Mouse (Mus musculus): Measurements from ENCODE around the gene Pram1.
"Not testable (repeated sequence)": the region's sequence is repeated elsewhere in the genome, so short reads cannot be mapped to it uniquely, and the experiment has no call there.

The Pram1 gene

DNA sequence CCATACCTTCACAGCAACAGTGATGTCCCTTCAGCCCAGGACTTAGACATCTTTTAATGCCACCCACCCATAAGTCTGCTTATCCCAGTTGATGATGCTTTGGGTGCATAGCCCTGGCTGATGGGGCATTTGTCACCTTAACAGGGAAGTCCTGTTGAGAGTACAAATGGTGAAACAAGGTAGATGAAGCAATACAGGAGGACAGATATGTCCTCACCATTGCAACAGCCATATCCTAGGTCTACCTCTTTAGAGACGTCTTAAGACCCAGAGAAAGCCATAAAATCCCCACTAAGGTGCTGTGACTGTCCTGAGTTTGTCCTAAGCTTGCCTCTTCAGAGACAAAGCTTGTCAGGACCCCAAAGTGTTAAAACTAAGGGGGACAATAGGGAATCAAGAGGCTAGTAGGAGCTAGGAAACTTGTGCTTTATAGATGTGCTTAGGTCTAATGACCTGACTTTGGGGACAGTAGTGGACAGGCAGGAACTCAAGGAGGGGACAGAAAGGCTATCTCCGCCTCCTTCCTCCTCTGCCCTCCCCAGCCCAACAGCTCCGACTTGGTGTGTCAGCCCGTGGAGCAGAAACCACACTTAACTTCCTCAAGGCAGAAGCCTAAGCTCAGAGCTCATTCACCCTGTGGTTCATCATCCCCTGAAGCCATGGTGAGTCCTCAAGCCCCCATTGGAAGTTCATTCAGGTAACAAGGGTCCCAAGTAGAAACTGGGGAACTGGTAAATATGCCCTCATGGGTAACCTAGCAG, at the start of gene Pram1:
Gene Pram1 (plus strand): TSS at position 541 of the 761 bp plus-strand sequence.
- no peak for DNase-seq (ENCODE audit: low read depth, low spot score)

- peak; percentile 7 for DNase-seq (ENCODE audit: low read depth, low spot score)
These were observed 40.6 kb upstream of the Pram1 start for GRCm38 (mm10) chr17:33597271-33597670.

GRCm38 (mm10) chr17:33598506-33598905, 39.4 kb upstream of the Pram1 start:
- DNase-seq (ENCODE audit: low read depth, low spot score) = no peak

DNA sequence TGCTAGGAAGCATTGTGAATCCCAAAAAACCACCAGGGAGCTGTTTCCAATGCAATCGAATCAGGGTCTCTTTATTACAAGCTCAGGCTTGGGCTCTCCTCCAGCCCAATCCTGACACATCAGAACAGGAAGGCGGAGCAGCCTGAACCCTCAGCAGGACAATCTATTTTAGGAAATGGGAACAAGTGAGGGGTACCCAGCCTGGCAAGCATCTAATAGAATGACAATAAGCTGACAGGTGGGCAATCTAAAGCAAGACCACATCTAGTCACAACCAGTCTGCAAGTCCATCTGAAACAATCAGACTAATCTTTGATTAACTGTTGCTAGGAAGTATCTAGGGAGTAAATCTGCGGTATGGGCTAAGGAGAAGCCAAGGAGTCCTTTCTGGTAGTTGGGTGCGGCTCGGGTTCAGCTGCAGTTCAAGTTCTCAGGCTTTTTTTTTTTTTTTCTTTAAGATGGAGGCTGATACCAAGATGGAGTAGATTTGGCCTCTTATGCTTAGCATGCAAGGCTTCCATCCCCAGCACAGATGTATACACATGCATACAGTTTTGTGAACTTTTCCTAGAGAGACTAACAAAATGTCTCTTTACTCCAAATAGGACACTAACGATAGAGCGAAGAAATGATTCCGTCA, 37.9 kb upstream of the Pram1 start:
- no peak for DNase-seq (ENCODE audit: low read depth, low spot score)

DNA sequence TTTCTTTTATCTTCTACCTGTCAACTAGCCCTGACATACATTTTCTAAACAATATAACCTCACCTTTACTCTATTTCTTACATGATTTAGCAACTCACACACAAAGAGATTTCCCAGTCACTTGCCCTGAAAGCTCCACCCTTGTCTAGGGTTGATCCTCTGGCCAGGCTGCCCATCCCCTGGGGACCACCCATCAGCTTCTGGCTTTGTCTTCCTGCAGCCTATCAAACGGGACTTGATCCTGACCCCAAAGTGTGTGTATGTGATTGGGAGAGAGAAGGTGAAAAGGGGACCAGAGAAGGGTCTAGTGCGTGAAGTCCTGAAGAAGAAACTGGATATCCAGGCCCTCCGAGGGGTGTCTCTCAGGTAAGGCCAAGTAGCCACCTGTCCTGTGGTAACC, 37.0 kb upstream of the Pram1 start:
- DNase-seq (ENCODE audit: low read depth, low spot score) = no peak

DNA sequence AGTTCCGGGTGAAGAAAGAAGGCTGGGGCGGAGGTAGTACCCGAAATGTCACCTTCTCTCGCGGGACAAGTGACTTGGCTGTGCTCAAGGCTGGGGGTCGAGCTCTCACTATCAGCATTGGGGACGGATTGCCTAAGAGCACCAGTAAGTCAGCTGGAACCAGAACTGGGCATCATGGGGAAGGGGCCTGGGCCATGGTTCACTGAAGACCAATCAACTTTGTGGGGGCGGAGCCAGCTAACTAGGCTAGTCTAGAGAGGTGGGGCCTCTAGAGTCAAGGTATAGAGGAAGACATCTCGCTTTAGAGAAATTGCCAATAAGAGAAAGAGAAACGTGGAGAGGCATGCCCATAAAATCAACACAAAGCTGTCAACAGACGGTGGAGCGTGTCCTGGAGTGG, 35.9 kb upstream of the Pram1 start:
- DNase-seq (ENCODE audit: low read depth, low spot score) = no peak

GRCm38 (mm10) chr17:33607273-33607672, 30.6 kb upstream of the Pram1 start:
- no peak for DNase-seq (ENCODE audit: low read depth, low spot score)

- no peak for DNase-seq (ENCODE audit: low read depth, low spot score)
These were observed 27.3 kb upstream of the Pram1 start for GRCm38 (mm10) chr17:33610548-33610947.

DNA sequence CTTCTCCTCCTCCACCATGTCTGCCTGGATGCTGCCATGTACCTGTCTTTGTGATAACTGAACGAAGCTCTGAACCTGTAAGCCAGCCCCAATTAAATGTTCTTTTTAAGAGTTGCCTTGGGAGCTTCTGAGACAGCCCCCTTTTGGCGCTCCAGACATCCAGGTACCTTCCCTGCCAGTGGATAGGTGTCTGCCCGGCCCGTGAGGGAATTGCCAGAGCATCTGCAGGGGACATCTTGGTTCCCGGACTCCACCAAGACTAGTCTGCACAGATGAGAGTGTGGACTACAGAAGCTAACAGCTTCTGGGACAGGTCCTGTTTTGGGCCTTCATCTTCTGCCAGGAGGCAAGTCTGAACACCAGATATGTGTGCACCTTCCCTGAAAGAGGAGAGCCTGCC, 24.1 kb upstream of the Pram1 start:
- DNase-seq (ENCODE audit: low read depth, low spot score) = not testable (repeated sequence)

DNA sequence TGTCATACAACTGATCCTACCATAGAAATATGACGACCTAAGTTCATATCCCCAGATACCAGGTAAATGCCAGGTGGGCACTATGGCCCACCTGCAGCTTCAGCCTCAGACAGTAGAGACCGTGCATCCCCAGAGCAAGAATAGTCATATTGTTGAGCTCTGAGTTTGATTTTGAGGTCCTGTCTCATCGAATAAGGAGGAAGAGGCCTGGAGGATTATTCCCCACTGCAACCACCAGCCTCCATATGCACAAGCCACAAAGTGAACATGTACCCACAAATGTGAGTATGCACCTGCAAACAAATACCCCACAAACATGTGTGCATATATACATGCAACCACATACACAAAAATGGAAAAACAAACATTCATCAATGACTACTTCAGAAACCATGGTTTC, 10.6 kb upstream of the Pram1 start:
- no peak for DNase-seq (ENCODE audit: low read depth, low spot score)

DNA sequence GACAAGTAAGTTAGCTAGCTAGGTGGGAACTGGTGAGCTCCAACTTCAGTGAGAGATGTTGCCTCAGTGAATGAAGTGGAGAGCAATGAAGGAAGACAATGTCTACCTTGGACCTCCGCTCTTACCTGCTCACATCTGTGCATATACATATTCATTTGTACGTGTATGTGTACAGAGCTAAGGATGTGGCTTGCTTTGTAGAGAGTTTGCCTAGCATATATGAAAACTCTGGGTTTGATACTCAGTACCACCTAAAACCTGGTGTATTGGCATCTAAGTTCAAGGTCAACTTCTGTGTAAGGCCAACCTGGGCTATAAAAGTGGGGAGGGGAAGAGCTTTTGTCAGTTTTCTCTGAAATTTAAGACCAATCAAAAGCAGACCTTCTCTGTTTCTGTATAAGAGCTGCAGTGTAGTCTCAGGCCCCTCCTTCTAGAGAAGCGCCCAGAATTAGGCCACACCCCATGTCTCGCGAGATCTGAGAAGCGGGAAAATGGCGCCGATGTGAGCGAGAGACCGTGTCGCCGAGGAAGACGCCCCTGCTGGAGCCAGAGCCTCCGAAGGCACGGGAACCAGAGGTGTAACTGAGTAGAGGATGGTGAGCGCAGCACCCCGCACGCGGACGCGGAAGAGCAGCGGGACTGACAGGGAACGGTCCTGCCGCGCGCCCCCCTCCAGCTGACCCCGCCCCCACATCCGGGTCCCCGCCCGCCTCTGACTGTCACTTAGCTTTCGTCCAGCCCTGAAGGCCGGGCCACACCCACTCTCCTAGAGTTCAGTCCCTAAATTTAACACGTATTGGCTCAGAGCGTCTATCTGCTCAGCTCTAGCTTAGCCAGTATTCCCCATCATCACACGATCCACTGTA, 9.0 kb upstream of the Pram1 start, which contains the start of gene Zfp414:
Gene Zfp414 (plus strand): TSS at position 470 of the 866 bp plus-strand sequence.
- peak; percentile 97 for DNase-seq (ENCODE audit: low read depth, low spot score)

DNA sequence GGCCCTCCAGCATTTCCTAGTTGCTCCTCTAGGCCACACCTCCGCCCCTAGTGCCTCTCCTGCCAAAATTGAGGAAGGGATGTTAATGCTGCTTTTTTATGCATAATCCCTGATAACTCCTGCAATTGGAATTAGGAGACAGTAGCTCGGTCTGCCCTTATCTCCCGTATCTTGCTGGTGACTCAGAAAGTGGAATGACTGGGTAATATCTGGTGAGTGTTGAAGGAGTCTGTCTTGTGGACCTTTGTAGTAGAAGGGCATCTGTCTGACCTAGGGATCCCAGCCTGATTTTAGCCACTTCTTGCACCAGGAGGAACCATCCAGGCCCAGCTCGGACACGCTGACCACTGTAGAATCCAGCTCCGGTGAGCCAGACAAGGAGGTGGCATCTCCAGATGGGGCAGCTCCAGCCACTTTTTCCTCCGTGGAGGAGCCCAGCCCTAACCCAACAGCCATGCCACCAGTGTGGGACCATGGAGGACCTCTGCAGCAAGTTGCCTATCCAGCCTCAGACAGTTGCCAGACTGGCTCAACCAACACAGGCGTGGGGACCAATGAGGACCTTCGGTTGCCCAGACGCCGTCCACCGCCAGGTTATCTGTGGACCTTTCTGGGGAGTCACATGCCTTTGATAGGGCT, 8.2 kb upstream of the Pram1 start:
- DNase-seq (ENCODE audit: low read depth, low spot score) = no peak

GRCm38 (mm10) chr17:33630171-33630895, 7.5 kb upstream of the Pram1 start:
- peak; percentile 55 for DNase-seq (ENCODE audit: low read depth, low spot score)

DNA sequence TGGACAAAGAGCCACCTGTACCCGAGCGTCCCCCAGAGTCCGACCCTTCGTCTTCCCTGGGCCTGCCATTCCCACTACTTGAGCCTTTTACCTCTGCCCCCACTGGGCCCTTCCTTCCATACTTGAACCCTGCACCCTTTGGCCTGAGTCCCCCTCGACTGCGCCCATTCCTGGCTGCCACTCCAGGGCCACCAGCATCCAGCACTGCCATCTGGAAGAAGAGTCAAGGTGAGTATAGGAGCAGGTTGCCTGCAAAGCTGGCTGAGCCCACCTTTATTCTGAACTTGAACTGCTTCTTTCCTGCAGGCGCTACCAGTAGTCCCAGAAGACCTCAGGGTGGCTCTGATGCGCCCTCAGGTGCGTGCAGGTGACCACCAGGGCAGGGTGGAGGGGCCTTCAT, 6.6 kb upstream of the Pram1 start:
- DNase-seq (ENCODE audit: low read depth, low spot score) = no peak

GRCm38 (mm10) chr17:33631796-33632195, 6.1 kb upstream of the Pram1 start:
- DNase-seq (ENCODE audit: low read depth, low spot score) = no peak

DNA sequence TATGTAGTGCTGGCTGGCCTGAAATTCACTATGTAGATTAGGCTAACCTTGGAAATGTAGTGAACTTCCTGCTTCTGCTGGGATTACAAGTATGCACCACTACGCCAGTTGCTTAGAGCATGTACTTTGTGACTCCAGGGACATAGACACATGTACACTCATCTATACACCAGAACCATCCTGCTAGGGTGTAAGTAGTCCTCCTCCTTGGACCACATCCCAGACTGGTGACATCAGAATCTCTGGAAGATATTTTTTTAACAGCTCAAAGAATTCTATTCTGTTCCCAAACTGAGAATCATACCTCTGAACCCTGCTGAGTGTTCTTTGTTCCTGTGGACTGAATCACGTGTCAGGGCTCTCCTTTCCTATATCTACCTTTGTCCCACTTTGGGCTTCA, 818 bp upstream of the Pram1 start:
- DNase-seq (ENCODE audit: low read depth, low spot score) = peak; percentile 85

DNA sequence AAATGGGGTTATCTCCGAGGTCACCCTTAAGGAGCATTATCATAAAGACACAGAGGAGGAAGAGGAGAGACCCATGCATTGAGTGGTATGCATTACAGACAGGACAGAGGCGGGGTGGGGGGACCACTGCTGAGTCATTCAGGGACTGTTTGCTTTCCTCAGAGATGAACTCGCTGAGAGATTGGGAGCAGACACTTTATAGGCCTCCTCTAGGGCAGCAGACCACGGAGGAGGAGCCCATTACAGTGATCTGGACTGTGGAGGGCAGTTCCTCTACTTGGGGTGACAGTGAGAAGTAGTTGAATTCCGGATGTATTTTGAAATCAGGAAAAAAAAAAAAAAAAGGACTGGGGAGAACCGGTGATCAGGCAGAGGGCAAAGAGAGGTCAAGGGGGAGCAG, 1.9 kb downstream of the Pram1 start:
- DNase-seq (ENCODE audit: low read depth, low spot score) = no peak

- no peak for DNase-seq (ENCODE audit: low read depth, low spot score)
These were observed 6.2 kb downstream of the Pram1 start for GRCm38 (mm10) chr17:33644068-33644467.

DNA sequence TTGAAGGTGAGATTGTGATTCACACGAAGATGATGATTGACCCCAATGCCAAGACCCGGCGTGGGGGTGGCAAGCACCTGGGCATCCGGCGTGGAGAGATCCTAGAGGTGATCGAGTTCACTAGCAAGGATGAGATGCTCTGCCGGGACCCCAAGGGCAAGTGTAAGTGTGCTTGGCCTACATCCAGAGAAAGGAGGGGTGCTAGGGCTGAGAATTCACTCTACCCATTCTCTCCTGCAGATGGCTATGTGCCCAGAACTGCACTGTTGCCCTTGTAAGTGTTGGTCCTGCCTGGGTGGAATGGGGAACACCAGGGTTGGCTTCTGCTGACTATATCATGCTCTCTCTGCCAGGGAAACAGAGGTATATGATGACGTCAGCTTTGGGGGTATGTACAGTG, 7.2 kb downstream of the Pram1 start:
- no peak for DNase-seq (ENCODE audit: low read depth, low spot score)

GRCm38 (mm10) chr17:33649781-33650475, 12.1 kb downstream of the Pram1 start:
- DNase-seq (ENCODE audit: low read depth, low spot score) = no peak

DNA sequence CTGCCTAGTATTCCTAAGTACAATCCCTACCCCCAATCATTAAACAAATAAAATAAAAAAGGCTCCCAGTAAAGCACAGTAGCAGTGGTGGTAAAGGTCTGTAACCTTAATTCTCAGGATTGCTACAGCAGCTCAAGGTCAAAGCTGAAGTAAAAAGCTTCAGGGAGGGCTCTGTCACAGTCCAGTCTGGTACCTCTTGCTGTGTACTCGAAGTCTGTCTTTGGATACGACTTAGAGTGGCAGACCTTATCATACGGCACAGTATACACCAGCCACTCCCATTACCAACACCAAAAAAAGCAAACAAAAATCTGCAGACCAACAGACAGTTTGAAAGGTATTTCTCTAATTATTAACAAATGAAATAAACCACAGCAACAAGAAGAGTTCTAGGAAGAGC, 29.0 kb downstream of the Pram1 start:
- no peak for DNase-seq (ENCODE audit: low read depth, low spot score)
